Mouse (Mus musculus) forebrain, embryonic 16.5 days (tissue): ENCODE measurements around the gene Cmtm4. TPM values are rescaled to one million over a fixed set of nuclear protein-coding genes. Genes with fewer than 3 reads are reported as not detected.

Experiments used
- ATAC-seq: fragments of 200-750 bp; cut with Nextera tagmentation; 2 replicates; pipeline ENCODE4 v1.8.0; 2017; ENCODE audit warnings: mild to moderate bottlenecking, moderate library complexity
- H3K27ac ChIP-seq: fragments of 300-500 bp; sonication (generic); 2 replicates; pipeline ENCODE4 v1.5.1; 2014; ENCODE audit warnings: low read length, control low read depth
- H3K27me3 ChIP-seq: fragments of 300-500 bp; sonication (generic); replicated peaks from 2 replicates; pipeline ENCODE4 v1.6.1; 2014; ENCODE audit warnings: low read length; ENCODE audit not compliant: control insufficient read depth, insufficient read depth
- H3K36me3 ChIP-seq: fragments of 300-500 bp; sonication (generic); 2 replicates; pipeline ENCODE4 v1.6.1; 2014; ENCODE audit not compliant: control insufficient read depth, insufficient read depth
- H3K4me1 ChIP-seq: fragments of 300-500 bp; sonication (generic); replicated peaks from 2 replicates; pipeline ENCODE4 v1.6.1; 2014; ENCODE audit warnings: low read length; ENCODE audit not compliant: control insufficient read depth, insufficient read depth
- H3K4me2 ChIP-seq: fragments of 300-500 bp; sonication (generic); 2 replicates; pipeline ENCODE4 v1.6.1; 2014; ENCODE audit warnings: mild to moderate bottlenecking, low read length, control low read depth
- H3K4me3 ChIP-seq: fragments of 300-500 bp; sonication (generic); replicated peaks from 2 replicates; pipeline ENCODE4 v1.5.1; 2014; ENCODE audit warnings: mild to moderate bottlenecking, low read length, control low read depth
- H3K9ac ChIP-seq: fragments of 300-500 bp; sonication (generic); replicated peaks from 2 replicates; pipeline ENCODE4 v1.6.1; 2014; ENCODE audit warnings: low read depth, low read length, control low read depth
- H3K9me3 ChIP-seq: fragments of 300-500 bp; sonication (generic); 2 replicates; pipeline ENCODE4 v1.6.1; 2016; ENCODE audit warnings: low read length; ENCODE audit not compliant: control insufficient read depth
- WGBS: fragments of 180-500 bp; shearing (Covaris S2); extraction: QIAGEN DNeasy Blood & Tissue Kit; methylation state at CpG from one replicate; pipeline ENCODE4 v1.1.7; 2014; 5-methylcytosine and 5-hydroxymethylcytosine counted together
- polyA plus RNA-seq: library from polyadenylated mRNA; unstranded; fragments of >200 nt; fragmentation: Nextera tagmentation; extraction: Ambion mirVana; gene quantifications from 2 replicates; pipeline ENCODE4 v1.2.1, GENCODE M21; 2015

Cmtm4 gene
- polyA plus RNA-seq, 1 experiment from 2014 or later, result 2.8 TPM

- Histone ChIP-seq H3K27ac (no peak overlapping the region), H3K4me2 (no peak overlapping the region), H3K9me3 (no peaks in the 10 kb centered on the region), H3K27me3 (no peaks in the 10 kb centered on the region), H3K4me3 (no peak overlapping the region), H3K9ac (no peak overlapping the region), H3K36me3 (no peaks in the 10 kb centered on the region), H3K4me1 (no peaks in the 10 kb centered on the region)
- ATAC-seq, result no peak
- WGBS, result 73% methylated on average over 15 of the region's 15 CpGs
Observed at GRCm38 (mm10) chr8:104405430-104406187, 10.0 kb upstream of the Cmtm4 start.

GRCm38 (mm10) chr8:104403596-104403995 is 8.0 kb upstream of the Cmtm4 start:
- Histone ChIP-seq H3K27ac (no peak overlapping the region), H3K9ac (no peak overlapping the region), H3K4me3 (no peak overlapping the region), H3K4me2 (no peak overlapping the region), H3K4me1 (no peaks in the 10 kb centered on the region), H3K9me3 (no peaks in the 10 kb centered on the region), H3K36me3 (no peaks in the 10 kb centered on the region), H3K27me3 (no peaks in the 10 kb centered on the region)
- WGBS, result 75% methylated on average over 3 of the region's 3 CpGs
- no peak for ATAC-seq

GRCm38 (mm10) chr8:104394801-104395702 is 555 bp downstream of the Cmtm4 start:
- Histone ChIP-seq H3K9ac (peak overlapping the region; percentile 88), H3K4me2 (peak overlapping the region; percentile 92), H3K36me3 (no peaks in the 10 kb centered on the region), H3K9me3 (peaks cover 4% of the 10 kb centered on the region), H3K4me3 (peak overlapping the region; percentile 86), H3K27ac (peak overlapping the region; percentile 67), H3K4me1 (peaks cover 18% of the 10 kb centered on the region), H3K27me3 (no peaks in the 10 kb centered on the region)
- ATAC-seq, result peak; percentile 78
- under 1% methylated on average over 81 of the region's 82 CpGs for WGBS

GRCm38 (mm10) chr8:104393767-104394166 is 1.8 kb downstream of the Cmtm4 start:
- Histone ChIP-seq H3K27me3 (no peaks in the 10 kb centered on the region), H3K9me3 (peaks cover 4% of the 10 kb centered on the region), H3K4me1 (peaks cover 18% of the 10 kb centered on the region), H3K9ac (no peak overlapping the region), H3K4me2 (peak overlapping the region; percentile 92; the same call in 1 of the 2 replicates), H3K4me3 (no peak overlapping the region), H3K27ac (no peak overlapping the region), H3K36me3 (no peaks in the 10 kb centered on the region)
- no peak for ATAC-seq
- 80% methylated on average over 6 of the region's 6 CpGs for WGBS

DNA sequence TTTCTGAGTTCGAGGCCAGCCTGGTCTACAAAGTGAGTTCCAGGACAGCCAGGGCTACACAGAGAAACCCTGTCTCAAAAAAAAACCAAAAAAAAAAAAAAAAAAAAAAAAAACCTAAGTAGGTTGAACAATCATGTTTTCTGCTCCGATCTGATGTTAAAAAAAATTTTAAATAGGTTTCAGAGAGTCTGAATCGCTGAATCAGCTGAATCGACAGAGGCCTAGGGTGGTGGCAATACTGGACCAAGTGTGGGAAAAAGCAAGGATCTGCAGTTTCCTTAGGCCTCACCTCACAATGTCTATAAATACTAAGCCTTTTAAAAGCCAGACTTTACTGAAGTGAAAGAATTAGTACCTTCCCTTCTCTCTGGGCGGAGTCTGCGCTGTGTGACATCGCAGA is 2.5 kb downstream of the Cmtm4 start:
- no peak for ATAC-seq
- Histone ChIP-seq H3K36me3 (no peaks in the 10 kb centered on the region), H3K9me3 (peaks cover 3% of the 10 kb centered on the region), H3K4me2 (no peak overlapping the region), H3K9ac (no peak overlapping the region), H3K27ac (no peak overlapping the region), H3K27me3 (no peaks in the 10 kb centered on the region), H3K4me3 (no peak overlapping the region), H3K4me1 (peaks cover 18% of the 10 kb centered on the region)
- 96% methylated on average over 6 of the region's 7 CpGs for WGBS

- 82% methylated on average over 8 of the region's 8 CpGs for WGBS
- ATAC-seq, result no peak
- H3K4me3 ChIP-seq, result no peak overlapping the region
- no peak overlapping the region for H3K9ac ChIP-seq
- H3K27ac ChIP-seq, result no peak overlapping the region
- H3K4me2 ChIP-seq, result no peak overlapping the region
- no peaks in the 10 kb centered on the region for H3K9me3 ChIP-seq
- H3K4me1 ChIP-seq, result peaks cover 27% of the 10 kb centered on the region
- no peaks in the 10 kb centered on the region for H3K36me3 ChIP-seq
- no peaks in the 10 kb centered on the region for H3K27me3 ChIP-seq
Observed at GRCm38 (mm10) chr8:104390245-104390644, 5.4 kb downstream of the Cmtm4 start.

DNA sequence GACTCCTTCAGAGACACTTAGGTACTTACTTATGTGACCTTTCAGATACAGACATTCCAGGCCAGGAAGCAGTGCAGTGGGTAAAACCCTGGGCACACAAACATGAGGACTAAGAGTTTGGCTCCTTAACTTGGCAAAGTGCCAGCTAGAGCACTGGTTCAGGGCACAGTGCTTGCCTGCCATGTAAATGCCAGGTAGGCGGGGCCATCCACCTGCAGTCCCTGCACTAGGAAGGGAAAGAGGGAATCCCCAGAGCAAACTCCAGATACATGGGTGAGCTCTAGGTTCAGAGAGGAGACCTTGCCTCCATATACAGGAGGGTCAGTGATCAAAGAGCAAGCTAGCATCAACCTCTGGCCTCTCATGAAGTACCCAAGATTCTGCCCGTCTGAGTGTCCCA is 7.6 kb downstream of the Cmtm4 start:
- H3K9me3 ChIP-seq, result no peaks in the 10 kb centered on the region
- 86% methylated on average over 2 of the region's 2 CpGs for WGBS
- H3K36me3 ChIP-seq, result no peaks in the 10 kb centered on the region
- H3K27me3 ChIP-seq, result no peaks in the 10 kb centered on the region
- peaks cover 17% of the 10 kb centered on the region for H3K4me1 ChIP-seq
- no peak overlapping the region for H3K4me2 ChIP-seq
- H3K27ac ChIP-seq, result no peak overlapping the region
- ATAC-seq, result 0 out of 2 replicates have a peak, but pooled peaks have one; percentile 18
- H3K9ac ChIP-seq, result no peak overlapping the region
- no peak overlapping the region for H3K4me3 ChIP-seq

- Histone ChIP-seq H3K27ac (no peak overlapping the region), H3K4me3 (no peak overlapping the region), H3K27me3 (no peaks in the 10 kb centered on the region), H3K9me3 (no peaks in the 10 kb centered on the region), H3K36me3 (no peaks in the 10 kb centered on the region), H3K4me1 (peaks cover 19% of the 10 kb centered on the region), H3K9ac (no peak overlapping the region), H3K4me2 (no peak overlapping the region)
- WGBS, result 70% methylated on average over 7 of the region's 7 CpGs
- ATAC-seq, result no peak
Observed at GRCm38 (mm10) chr8:104387501-104387900, 8.1 kb downstream of the Cmtm4 start.

DNA sequence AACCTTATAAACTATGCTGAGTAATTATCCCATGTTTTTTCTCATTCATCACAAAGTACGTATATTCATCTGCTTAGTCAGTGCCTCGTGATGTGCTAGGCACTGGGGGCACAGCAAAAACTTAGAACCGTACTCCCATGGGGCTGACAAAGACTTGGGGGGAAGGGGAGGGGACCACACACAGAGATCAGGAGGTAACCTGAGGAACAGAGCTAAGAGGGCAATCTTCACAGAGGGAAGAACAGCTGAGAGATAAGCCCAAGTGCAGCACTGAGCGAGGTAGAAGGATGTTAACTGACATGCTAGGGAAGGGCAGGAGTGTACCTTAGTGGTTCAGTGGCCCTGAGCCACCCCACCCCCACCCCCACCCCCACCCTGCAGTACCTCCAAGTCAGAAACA is 8.9 kb downstream of the Cmtm4 start:
- Histone ChIP-seq H3K9me3 (no peaks in the 10 kb centered on the region), H3K27me3 (no peaks in the 10 kb centered on the region), H3K9ac (no peak overlapping the region), H3K4me3 (no peak overlapping the region), H3K4me1 (peaks cover 19% of the 10 kb centered on the region), H3K4me2 (no peak overlapping the region), H3K27ac (no peak overlapping the region), H3K36me3 (no peaks in the 10 kb centered on the region)
- ATAC-seq, result no peak; the same call in 1 of the 2 replicates
- 15% methylated on average over 4 of the region's 4 CpGs for WGBS
